Mouse (Mus musculus) heart, embryonic 14.5 days (tissue): ENCODE measurements around the gene Mon1b. TPM values are rescaled to one million over a fixed set of nuclear protein-coding genes. Genes with fewer than 3 reads are reported as not detected.

ENCODE experiments used
- ATAC-seq: fragments of 200-750 bp; cut with Nextera tagmentation; 2 replicates; pipeline ENCODE4 v1.8.0; 2017; ENCODE audit warnings: low read depth, moderate TSS enrichment; ENCODE audit not compliant: insufficient number of reproducible peaks, insufficient read depth, low FRiP score
- H3K27ac ChIP-seq, 2 experiments: fragments of 200-500 bp in 1 of 2; fragments of 300-500 bp in 1 of 2; sonication (generic) in 1 of 2; replicated peaks in 1 of 2; 2 replicates each; pipeline ENCODE4 v1.5.1; 2012 to 2014; ENCODE audit warnings: low read depth in 2 of 2, low read length in 2 of 2, control low read depth in 1 of 2, mild to moderate bottlenecking in 1 of 2, mixed read lengths in 1 of 2; ENCODE audit not compliant: control insufficient read depth in 1 of 2, insufficient read depth in 1 of 2
- H3K27me3 ChIP-seq: fragments of 300-500 bp; sonication (generic); 2 replicates; pipeline ENCODE4 v1.6.1; 2014; ENCODE audit warnings: mild to moderate bottlenecking, low read length, control low read depth; ENCODE audit not compliant: control insufficient read depth, insufficient read depth
- H3K36me3 ChIP-seq: fragments of 300-500 bp; sonication (generic); 2 replicates; pipeline ENCODE4 v1.6.1; 2014; ENCODE audit warnings: mild to moderate bottlenecking, control low read depth, low read length, mixed read lengths; ENCODE audit not compliant: control insufficient read depth, insufficient read depth
- H3K4me1 ChIP-seq, 2 experiments: fragments of 200-500 bp in 1 of 2; fragments of 300-500 bp in 1 of 2; sonication (generic) in 1 of 2; 2 replicates each; pipeline ENCODE4 v1.6.1; 2012 to 2014; ENCODE audit warnings: low read length in 2 of 2, control low read depth in 1 of 2, mixed read lengths in 1 of 2; ENCODE audit not compliant: control insufficient read depth in 2 of 2, insufficient read depth in 2 of 2
- H3K4me2 ChIP-seq: fragments of 300-500 bp; sonication (generic); 2 replicates; pipeline ENCODE4 v1.6.1; 2014; ENCODE audit warnings: mild to moderate bottlenecking, low read length
- H3K4me3 ChIP-seq, 2 experiments: fragments of 200-500 bp in 1 of 2; fragments of 300-500 bp in 1 of 2; sonication (generic) in 1 of 2; 2 replicates each; pipeline ENCODE4 v1.5.1; 2012 to 2014; ENCODE audit warnings: low read length in 2 of 2, mild to moderate bottlenecking in 2 of 2, control low read depth in 1 of 2, low read depth in 1 of 2, moderate library complexity in 1 of 2; ENCODE audit not compliant: control insufficient read depth in 1 of 2, insufficient read depth in 1 of 2
- H3K9ac ChIP-seq: fragments of 300-500 bp; sonication (generic); 2 replicates; pipeline ENCODE4 v1.6.1; 2014; ENCODE audit warnings: mild to moderate bottlenecking, low read length
- H3K9me3 ChIP-seq: fragments of 300-500 bp; sonication (generic); 2 replicates; pipeline ENCODE4 v1.6.1; 2016; ENCODE audit warnings: low read length, control low read depth; ENCODE audit not compliant: control insufficient read depth
- WGBS: fragments of 180-500 bp; shearing (Covaris S2); extraction: QIAGEN DNeasy Blood & Tissue Kit; methylation state at CpG from one replicate; pipeline ENCODE4 v1.1.7; 2014; 5-methylcytosine and 5-hydroxymethylcytosine counted together
- polyA plus RNA-seq: library from polyadenylated mRNA; unstranded; fragments of >200 nt; fragmentation: Nextera tagmentation; extraction: Ambion mirVana; gene quantifications from 2 replicates; pipeline ENCODE4 v1.2.1, GENCODE M21; 2014

The Mon1b gene
- polyA plus RNA-seq, 1 experiment from 2014 or later = 4.5 TPM

DNA sequence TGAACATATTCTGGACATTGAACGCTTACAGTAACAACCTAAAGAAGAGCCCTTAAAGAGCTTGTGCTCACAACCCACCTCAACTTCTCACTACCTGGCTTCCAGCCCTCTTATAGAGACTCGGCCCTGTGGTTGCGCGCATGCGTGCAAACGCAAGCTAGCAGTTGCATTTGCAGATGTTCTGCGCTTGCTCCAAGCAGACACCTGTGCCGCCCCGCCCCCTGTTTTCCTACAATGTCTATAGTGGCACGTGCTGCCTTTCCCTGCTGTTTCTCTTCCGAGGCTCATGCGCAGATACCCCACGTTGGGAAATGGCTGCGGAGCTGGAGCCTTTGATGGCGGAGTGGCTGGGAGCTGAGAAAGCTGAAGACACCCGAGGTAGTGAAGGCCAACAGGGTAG, 7.5 kb downstream of the Mon1b start, which contains the start of gene Syce1l:
Gene Syce1l (plus strand): TSS at position 288 of the 400 bp plus-strand sequence.
- H3K4me3 ChIP-seq = no peak within 1 kb of the TSS

GRCm38 (mm10) chr8:113643479-113644210, 8.3 kb downstream of the Mon1b start:
- H3K27me3 ChIP-seq = no peaks in the 10 kb centered on the region
- 78% methylated on average over 8 of the region's 8 CpGs for WGBS
- no peak overlapping the region for H3K4me2 ChIP-seq
- ATAC-seq = no peak
- no peak overlapping the region for H3K9ac ChIP-seq
- no peaks in the 10 kb centered on the region for H3K9me3 ChIP-seq
- no peak overlapping the region for H3K4me3 ChIP-seq
- H3K4me1 ChIP-seq = peaks cover 0 to 2% of the 10 kb centered on the region in 2 experiments; a peak in 2 of 4 replicates
- H3K36me3 ChIP-seq = peaks cover 43% of the 10 kb centered on the region
- no peak overlapping the region for H3K27ac ChIP-seq

More for the DNA sequence above, 7.5 kb downstream of the Mon1b start, which contains the start of gene Syce1l:
- Histone ChIP-seq H3K36me3 (peaks cover 51% of the 10 kb centered on the region), H3K27me3 (no peaks in the 10 kb centered on the region), H3K9me3 (no peaks in the 10 kb centered on the region), H3K4me1 (peaks cover 0 to 2% of the 10 kb centered on the region in 2 experiments; a peak in 2 of 4 replicates), H3K4me2 (no peak within 1 kb of the TSS), H3K9ac (no peak within 1 kb of the TSS), H3K27ac (no peak within 1 kb of the TSS)
- WGBS = 89% methylated on average over 16 of the region's 16 CpGs
- ATAC-seq = no peak

DNA sequence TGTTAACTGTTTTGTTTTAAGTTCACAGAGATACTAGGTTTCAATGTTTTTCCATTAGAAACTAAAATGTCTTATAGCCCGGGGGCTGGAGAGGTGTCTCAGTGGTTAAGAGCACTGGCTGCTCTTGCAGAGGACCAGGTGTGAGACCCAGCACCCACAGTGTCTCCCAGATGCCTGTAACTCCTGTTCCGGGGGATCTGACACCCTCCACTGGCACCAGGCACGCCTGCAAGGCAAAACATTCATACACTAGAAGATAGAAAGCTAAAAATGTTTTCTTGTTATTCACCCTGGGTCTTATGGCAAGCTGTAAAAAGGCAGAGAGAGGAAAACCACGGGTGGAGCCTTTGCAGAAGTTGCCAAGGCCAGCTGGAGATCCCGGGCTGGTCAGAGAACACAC, 9.8 kb downstream of the Mon1b start:
- no peak for ATAC-seq
- H3K27me3 ChIP-seq = no peaks in the 10 kb centered on the region
- peaks cover 28% of the 10 kb centered on the region for H3K36me3 ChIP-seq
- 69% methylated on average over 5 of the region's 5 CpGs for WGBS
- no peak overlapping the region for H3K9ac ChIP-seq
- no peak overlapping the region for H3K4me3 ChIP-seq
- no peak overlapping the region for H3K4me2 ChIP-seq
- no peaks in the 10 kb centered on the region for H3K9me3 ChIP-seq
- peaks cover 0 to 2% of the 10 kb centered on the region in 2 experiments; a peak in 2 of 4 replicates for H3K4me1 ChIP-seq
- no peak overlapping the region for H3K27ac ChIP-seq

GRCm38 (mm10) chr8:113652450-113652849, 17.1 kb downstream of the Mon1b start:
- no peak overlapping the region for H3K27ac ChIP-seq
- no peaks in the 10 kb centered on the region for H3K4me1 ChIP-seq
- H3K4me3 ChIP-seq = no peak overlapping the region
- H3K4me2 ChIP-seq = no peak overlapping the region
- no peaks in the 10 kb centered on the region for H3K36me3 ChIP-seq
- 0 out of 2 replicates have a peak, but pooled peaks cover 4% of the 10 kb centered on the region for H3K27me3 ChIP-seq
- ATAC-seq = no peak
- H3K9ac ChIP-seq = no peak overlapping the region
- H3K9me3 ChIP-seq = no peaks in the 10 kb centered on the region
- 79% methylated on average over 12 of the region's 12 CpGs for WGBS

GRCm38 (mm10) chr8:113653151-113653550, 17.8 kb downstream of the Mon1b start:
- Histone ChIP-seq H3K9ac (no peak overlapping the region), H3K4me1 (no peaks in the 10 kb centered on the region), H3K9me3 (no peaks in the 10 kb centered on the region), H3K27ac (no peak overlapping the region), H3K4me3 (no peak overlapping the region), H3K27me3 (0 out of 2 replicates have a peak, but pooled peaks cover 4% of the 10 kb centered on the region), H3K36me3 (no peaks in the 10 kb centered on the region), H3K4me2 (no peak overlapping the region)
- WGBS = 44% methylated on average over 4 of the region's 4 CpGs
- no peak for ATAC-seq

GRCm38 (mm10) chr8:113656154-113656553, 20.8 kb downstream of the Mon1b start:
- Histone ChIP-seq H3K4me2 (no peak overlapping the region), H3K4me3 (no peak overlapping the region), H3K9me3 (no peaks in the 10 kb centered on the region), H3K9ac (no peak overlapping the region), H3K27me3 (0 out of 2 replicates have a peak, but pooled peaks cover 4% of the 10 kb centered on the region), H3K27ac (no peak overlapping the region), H3K36me3 (no peaks in the 10 kb centered on the region), H3K4me1 (no peaks in the 10 kb centered on the region)
- no peak for ATAC-seq
- WGBS = 85% methylated on average over 5 of the region's 5 CpGs

- H3K27ac ChIP-seq = no peak overlapping the region
- H3K27me3 ChIP-seq = 0 out of 2 replicates have a peak, but pooled peaks cover 4% of the 10 kb centered on the region
- H3K36me3 ChIP-seq = no peaks in the 10 kb centered on the region
- no peak overlapping the region for H3K4me2 ChIP-seq
- no peak overlapping the region for H3K9ac ChIP-seq
- no peak overlapping the region for H3K4me3 ChIP-seq
- 75% methylated on average over 11 of the region's 11 CpGs for WGBS
- no peaks in the 10 kb centered on the region for H3K4me1 ChIP-seq
- ATAC-seq = no peak
- H3K9me3 ChIP-seq = no peaks in the 10 kb centered on the region
Measured at GRCm38 (mm10) chr8:113656681-113657298, 21.4 kb downstream of the Mon1b start.
